Mouse (Mus musculus) G1E (cell line): ENCODE data around the gene Olfr644.

Source experiments
- CTCF ChIP-seq: IDR thresholded peaks from 2 replicates; pipeline ENCODE4 v1.5.1; 2012; ENCODE audit warnings: low read depth, low read length, inconsistent platforms, mixed read lengths
- GATA1 ChIP-seq: IDR thresholded peaks from 2 replicates; pipeline ENCODE4 v1.6.1; 2012; ENCODE audit warnings: borderline replicate concordance, low read length, inconsistent platforms, mixed read lengths
- GATA2 ChIP-seq: IDR thresholded peaks from 2 replicates; pipeline ENCODE4 v1.6.1; 2012; ENCODE audit warnings: low read depth, low read length, inconsistent platforms, borderline replicate concordance
- POLR2AphosphoS5 ChIP-seq: IDR thresholded peaks from 2 replicates; pipeline ENCODE4 v1.6.1; 2012; ENCODE audit warnings: low read depth, low read length, inconsistent platforms; ENCODE audit not compliant: insufficient replicate concordance
- TAL1 ChIP-seq: conservative IDR thresholded peaks from 2 replicates; pipeline ENCODE4 v1.6.1; 2012; ENCODE audit warnings: low read depth, low read length, inconsistent platforms, mixed read lengths

DNA sequence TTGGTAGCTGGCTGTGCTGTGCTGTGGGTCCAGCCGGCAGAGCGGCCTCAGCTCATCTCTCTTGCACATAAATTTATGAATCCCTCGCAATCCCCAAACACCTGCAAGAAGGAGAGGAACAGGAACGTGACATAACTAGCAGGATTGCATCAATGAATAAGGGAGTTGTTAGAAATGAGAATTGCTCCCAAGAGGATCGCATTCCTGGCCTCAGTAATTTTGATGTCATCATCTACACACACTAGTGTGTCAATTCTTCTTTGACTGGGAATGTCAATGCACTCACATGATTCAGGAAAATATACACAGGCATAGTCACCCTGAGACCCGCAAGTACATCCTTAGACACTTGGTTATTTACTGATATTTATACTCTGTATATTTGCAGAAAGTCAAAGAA, 46.2 kb downstream of the Olfr644 start, which contains the start of gene Olfr640:
- TF ChIP-seq GATA1 (no peak), CTCF (no peak), POLR2AphosphoS5 (no peak), GATA2 (no peak), TAL1 (no peak)
